Mouse (Mus musculus) common myeloid progenitor, adult 5-6 weeks (primary cell): ENCODE data around the gene Dlgap4. TPM values are rescaled to one million over a fixed set of nuclear protein-coding genes. Genes with fewer than 3 reads are reported as not detected.
A peak's percentile ranks its signal among the peaks of the same experiment; 100 is the strongest.

Experiments used
- ATAC-seq: replicated peaks from 2 replicates; pipeline ENCODE4 v1.8.0; 2016; ENCODE audit warnings: low read depth, mild to moderate bottlenecking, moderate TSS enrichment, inconsistent platforms; ENCODE audit not compliant: poor library complexity, severe bottlenecking
- total RNA-seq: library from RNA; stranded (forward); fragments of 200-1000, 187-1606 nt; gene quantifications from 2 replicates; pipeline ENCODE4 v1.2.3, GENCODE M21; 2017

Dlgap4 gene
- total RNA-seq, 1 experiment from 2014 or later, result 11.6 TPM

DNA sequence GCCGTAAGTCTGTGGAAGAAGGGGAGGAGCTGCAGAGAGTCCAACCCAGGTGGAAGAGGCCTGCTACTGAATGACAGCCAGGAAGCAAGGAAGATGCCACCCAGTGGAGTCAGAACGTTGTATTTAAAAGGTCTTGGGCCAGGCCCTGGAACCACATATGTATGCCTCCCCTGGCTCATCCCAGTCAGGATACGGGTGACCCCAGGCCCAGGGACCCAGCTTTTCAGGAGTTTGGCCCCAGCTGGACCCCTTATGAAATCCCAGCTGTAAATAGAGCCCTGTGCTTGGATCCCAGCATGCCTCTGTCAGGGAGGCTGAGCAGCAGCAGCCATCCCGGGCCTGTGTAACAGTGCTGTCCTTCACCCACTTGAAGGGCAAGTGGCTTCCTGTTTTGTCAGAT lies 151.2 kb downstream of the Dlgap4 start:
- no peak for ATAC-seq

DNA sequence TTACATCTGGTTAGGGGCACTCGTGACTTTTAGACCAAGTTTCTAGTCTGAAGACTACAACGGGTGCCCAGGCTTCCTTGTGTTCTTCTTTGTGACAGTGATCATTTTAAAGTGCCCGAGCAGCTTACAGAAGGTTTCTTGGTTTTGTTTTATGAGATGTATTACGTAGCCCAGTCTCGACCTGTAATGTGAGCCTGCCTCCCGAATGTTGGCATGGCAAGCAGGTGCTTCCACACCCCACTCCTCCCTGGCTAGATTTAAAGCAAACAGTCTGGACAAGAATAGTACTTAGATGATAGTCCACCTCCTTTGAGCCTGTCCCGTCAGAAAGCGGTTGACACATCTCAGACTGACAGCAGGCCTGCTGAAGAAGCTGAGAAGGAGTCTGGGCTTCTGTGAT lies 152.1 kb downstream of the Dlgap4 start:
- ATAC-seq, result no peak

DNA sequence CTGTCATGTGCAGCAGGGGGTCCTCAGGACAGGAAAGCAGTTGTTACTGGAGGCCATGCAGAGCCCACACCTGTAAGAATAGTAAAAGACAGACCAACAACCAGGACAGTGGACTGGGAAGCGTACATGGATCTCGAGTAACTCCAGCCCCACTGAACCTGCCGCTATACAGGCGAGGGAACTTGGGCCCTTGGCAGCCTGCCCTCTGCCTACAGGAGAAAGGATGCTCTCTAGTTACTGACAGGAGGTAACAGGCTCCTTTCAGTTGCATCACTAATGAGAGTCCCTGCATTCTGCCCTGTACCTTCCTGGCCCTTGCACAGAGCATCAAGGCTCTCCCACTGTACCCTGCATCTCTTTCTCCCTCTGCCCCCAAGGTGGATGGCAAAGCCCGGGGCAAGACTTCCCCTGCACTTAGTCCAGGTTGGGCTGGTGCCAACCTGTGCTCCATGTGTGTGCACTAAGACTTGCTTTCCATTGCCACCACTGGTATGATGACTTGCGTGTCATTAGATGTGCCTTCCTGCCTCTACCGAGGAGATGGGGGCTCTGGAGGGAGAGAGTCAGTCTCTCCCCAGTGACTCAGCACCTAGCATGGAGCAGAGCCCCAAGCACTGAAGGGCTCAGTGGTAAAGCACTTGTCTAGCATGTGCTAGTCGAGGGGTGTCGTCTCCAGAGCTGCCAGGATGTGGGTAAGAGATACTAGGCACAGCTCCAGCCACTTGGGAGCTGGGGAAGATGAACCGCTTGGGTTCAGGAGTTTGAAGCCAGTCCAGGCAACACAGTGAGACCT lies 152.9 kb downstream of the Dlgap4 start:
- peak; percentile 96 for ATAC-seq

DNA sequence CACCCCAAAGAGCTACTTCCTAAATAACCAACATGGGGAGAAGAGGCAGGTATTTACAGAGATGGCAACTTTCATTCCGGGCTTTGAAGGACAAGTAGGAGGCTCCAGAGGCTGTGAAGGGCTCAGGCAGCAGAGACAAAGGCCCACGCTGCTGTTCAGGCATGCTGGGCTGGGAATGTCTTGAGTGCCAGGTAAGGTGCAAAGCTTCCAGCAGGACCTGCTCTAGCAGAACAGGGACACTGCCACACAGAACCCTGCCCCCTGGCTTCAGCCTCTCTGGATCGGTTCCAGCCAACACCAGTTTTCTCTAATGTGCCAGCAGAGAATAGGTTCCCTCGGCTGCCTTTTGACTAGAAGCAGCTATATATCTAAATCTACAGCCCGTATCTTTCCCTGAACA lies 153.6 kb downstream of the Dlgap4 start:
- no peak for ATAC-seq

DNA sequence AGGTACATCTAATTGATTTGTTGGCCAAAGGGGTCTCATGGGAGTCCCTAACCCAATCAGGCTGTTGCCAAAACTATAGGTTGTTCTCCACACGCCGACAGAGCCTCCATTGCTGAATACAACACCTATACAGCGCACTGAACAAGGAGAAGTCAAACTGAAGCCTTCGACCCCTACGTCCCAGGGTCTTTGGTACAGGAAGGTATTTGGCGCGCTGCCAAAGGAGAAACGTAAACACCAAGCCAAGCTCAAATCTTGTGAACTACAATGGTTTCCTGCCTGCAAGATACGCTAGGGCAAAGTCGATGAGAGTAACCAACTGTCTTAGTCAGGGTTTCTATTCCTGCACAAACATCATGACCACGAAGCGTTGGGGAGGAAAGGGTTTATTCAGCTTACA lies 155.8 kb downstream of the Dlgap4 start:
- no peak for ATAC-seq

DNA sequence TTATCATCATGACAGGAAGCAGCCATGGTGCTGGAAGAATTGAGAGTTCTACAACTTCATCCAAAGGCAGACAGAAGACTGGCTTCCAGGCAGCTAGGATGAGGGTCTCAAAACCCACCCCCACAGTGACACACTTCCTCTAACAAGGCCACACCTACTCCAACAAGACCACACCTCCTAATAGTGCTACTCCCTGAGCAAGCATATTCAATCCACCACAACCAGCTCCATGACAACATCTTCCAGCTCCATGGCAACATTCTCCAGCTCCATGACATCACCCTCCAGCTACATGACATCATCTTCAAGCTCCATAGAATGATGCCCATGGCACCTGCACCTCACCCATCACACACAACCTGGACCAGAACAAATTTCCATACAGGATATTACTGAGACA lies 160.0 kb downstream of the Dlgap4 start:
- no peak for ATAC-seq

DNA sequence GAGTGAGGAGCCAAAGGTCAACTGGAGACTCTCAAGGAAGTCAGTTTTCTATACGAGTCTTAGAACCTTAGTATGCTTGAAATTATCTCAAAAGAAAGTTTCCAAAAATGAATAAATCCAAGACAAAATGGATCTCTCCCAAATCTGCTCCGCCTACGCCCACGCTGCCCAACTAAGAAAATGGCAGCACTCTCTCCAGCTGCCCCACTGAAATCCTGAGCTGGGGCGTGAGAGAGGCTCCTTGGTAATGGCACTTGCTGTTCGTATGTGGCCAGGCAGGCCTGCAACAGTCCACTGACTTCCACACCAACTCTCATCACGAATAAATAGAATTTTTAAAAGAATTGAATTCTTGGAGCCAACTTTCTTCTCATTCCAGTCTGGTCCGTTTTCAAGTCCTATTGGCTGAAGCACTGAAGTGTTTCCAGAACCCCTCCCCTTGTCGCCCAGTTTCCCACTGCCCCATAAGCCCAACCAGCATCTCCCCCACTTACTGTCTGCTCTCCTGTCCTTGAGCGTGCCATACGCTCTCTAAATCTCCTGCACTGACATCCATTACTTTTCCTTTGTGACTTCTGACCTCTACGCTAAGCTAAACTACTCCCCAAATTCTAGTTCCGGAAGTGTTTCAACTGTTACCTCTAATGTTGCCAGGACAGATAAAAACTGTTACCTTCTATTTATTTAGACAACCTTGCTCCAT lies 160.7 kb downstream of the Dlgap4 start:
- no peak for ATAC-seq

DNA sequence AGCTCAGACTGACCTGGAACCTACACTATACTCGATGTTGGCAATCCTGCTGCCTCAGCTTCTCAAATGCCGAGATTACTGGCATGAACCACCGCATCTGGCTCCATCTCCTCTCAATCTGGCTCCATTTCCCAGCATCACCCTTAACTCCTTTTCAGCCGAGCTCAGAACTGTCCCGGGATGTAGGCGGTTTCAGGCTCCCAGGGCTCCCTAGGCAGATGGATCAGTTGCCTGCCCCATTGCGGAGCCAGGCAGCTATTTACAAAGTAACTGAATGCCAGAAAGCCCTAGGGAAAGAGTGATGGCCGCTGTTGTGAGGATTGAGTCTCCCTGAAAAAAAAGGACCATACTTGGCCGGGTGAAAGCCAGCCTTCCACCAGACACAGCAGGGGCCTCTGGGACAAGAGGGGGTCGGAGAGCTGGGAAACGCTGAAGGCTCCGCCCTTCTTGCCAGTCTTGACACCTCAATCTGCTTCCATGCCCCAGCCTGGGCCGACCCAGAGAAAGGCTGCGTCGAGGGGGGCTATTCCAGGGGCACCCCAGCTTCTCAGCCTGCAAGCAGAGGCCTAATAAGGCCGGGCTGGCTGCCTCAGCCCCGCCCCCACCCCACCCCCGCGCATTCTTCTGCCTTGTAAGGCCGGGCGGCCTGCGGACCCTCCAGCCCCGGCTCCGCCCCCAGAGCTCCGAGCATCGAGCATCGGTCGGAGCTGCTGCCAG lies 161.4 kb downstream of the Dlgap4 start, which contains the start of gene Myl9:
Myl9 (plus strand) TSS at position 683 of the 717 bp plus-strand sequence.
- peak; percentile 23; the same call in 1 of the 2 replicates for ATAC-seq

DNA sequence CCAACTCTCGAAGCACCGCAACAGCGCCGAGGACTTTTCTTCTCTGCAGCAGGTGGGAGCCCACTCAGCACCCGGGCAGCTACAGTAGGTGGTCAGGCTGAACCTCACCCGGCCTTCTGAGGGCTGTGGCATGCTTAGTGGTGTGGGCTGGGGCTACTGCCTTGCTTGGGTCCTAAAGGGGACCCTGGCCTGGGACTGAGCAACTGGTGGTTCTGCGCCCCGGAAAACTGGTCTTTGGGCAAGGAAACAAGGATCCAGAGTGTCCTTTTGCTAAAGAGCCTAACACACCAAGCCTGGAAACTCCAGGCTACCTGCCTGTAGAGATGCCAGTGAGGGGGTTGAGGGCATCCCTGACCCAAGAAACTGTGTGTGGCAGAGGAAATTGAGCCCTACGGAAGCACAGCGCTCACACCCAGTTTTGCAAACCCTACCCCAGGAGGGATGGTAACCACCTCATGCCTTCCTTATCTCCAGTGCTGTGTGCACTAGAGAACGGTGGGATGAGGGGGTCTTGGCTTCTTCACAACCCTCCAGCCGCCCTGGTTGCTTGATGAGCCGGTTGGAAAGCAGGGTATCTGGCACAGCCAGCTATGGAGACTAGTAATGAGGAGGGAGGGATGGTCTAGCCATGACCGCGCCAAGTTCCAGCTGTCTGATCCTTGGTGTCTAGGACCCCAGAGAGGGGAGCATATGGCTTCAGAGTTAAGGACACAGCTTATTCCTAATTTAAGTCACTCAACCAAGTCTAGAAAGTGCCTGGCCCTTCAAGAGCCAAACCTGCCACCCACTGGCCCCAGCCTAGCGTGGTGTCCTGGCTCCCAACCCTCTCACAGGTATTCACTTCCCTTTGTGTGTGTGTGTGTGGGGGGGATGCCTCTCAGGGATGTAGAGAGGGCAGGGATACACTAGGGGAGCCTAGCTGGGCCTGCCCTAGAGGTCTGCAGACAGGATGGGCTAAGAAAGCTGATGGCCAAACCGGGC lies 162.2 kb downstream of the Dlgap4 start:
- ATAC-seq, result no peak

DNA sequence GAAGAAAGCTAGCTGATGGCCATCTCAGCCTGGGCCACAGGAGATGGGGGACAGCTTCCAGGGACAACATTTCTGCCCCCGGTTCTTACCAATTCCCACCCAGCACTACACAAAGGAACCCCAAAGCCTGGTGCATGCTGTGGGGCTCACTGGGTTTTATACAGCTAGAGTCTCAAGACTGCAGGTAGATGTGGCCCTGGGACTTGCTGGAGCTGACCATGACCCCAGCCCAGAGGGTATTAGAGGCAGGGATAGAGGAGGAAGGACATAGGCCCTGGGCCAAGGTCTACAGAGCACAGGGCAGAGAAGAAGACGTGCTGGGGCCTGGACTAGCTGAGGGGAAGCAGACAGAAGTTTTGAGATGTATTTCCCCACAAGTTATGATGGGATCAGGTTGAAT lies 163.4 kb downstream of the Dlgap4 start:
- no peak for ATAC-seq

DNA sequence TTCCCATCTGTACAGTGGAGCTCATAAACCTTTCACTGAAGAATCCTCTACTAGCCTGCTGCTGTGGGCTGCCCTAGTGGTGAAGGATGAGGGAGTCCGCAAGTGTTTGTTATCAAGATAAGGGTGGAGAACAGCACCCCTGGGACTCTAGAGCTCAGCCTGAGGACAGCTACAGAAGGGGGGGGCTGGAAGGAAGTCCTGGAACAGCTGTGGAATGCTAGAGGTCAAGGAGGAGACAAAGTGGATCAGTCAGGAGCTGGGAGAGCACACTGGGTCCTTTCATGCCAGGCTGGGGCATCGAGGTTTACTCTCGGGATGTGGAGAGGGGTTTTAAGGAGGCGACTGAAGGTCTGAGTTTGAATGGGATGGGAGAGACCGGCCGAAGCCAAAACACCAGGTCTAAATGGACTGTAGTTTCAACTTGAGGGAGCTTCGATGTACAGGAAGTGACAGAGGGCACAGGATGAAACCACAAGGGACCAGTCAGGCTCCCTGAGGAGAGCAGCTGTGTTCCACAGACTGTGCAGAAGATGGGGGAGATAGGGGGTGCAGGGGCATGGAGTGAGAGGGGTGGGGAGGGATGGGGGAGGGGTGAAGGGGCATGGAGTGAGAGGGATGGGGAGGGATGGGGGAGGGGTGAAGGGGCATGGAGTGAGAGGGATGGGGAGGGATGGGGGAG lies 164.0 kb downstream of the Dlgap4 start:
- ATAC-seq, result peak; percentile 40; the same call in 1 of the 2 replicates

DNA sequence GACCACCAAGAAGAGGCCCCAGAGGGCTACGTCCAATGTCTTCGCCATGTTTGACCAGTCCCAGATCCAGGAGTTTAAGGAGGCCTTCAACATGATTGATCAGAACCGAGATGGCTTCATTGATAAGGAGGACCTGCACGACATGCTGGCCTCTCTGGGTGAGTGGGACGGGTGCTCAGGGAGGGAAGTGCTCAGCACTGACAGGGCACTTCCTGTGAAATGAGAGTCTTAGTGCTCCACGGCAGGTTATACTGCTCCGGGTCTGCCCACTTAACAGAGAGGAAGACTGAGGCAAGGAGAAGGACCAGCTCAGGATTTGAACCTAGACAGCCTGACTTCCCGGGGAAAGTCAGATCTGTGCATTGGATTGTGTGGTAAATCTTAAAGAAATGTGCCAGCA lies 165.1 kb downstream of the Dlgap4 start:
- no peak for ATAC-seq

DNA sequence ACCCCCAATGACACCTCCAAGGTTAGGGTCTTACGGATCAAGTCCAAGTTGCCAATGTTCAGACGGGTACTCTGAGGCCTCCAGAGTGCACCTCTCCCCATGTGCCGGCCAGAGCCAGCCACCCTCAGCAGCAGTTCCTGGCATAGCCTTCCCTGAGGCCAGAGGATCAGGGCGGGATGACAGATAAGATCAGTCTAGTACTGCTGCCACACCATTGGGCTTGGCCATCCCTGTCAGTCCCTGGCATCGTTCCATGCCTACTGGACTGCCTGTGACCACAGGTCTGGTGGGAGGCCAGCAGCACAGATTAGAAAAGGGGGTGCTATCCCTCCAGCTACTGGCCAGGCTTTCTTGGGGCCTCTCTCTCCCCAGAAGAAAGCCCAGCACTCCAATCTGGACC lies 165.5 kb downstream of the Dlgap4 start:
- ATAC-seq, result no peak

DNA sequence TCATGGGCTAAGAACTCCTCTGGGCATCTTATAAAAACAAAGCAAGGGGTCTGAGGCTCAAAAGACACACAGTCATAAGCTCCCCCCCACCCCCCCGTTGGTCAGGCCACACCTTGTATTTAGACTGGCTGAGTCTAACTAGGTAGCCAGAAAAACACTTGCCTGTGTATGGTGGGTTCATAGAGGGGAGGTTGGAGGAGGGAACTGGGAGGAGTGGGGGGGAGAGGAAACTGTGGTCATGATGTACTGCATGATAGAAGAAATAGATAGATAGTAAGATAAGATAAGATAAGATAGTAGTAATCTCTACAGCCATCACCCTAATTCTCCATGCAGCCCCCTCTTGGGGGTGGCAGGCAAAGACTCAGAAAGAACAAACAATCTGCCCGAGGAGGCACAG lies 166.0 kb downstream of the Dlgap4 start:
- no peak for ATAC-seq

DNA sequence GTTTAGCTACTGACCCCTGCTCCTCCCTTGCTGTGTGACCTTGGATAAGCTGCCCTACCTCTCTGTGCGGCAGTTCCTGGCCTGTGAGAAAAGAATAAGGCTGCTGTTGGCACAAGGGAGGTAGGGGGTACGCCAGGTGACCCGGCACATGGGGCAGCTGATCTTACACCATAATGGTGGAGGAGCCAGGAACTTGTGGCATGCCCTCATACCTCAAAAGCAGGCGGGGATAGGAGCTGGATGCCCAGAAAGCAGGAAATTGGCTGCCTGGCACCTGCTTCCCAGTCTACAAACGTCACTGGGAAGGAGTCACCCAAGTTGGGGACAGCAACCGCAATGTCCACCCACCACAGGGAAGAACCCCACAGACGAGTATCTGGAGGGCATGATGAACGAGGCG lies 166.6 kb downstream of the Dlgap4 start:
- no peak for ATAC-seq

DNA sequence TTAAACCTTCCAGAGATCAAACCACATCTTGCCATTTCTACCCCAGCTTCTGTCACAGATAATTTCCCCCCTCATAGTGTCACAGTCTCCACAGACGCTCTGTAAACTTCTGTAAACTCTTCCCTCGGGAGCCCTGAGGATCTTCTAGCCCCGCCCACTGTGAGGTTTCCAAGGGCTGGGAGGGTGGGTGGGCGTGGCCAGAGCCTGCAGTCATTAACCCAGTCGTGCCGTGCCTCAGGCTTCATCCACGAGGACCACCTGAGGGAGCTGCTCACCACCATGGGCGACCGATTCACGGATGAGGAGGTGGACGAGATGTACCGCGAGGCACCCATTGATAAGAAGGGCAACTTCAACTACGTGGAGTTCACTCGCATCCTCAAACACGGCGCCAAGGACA lies 167.2 kb downstream of the Dlgap4 start:
- ATAC-seq, result no peak

DNA sequence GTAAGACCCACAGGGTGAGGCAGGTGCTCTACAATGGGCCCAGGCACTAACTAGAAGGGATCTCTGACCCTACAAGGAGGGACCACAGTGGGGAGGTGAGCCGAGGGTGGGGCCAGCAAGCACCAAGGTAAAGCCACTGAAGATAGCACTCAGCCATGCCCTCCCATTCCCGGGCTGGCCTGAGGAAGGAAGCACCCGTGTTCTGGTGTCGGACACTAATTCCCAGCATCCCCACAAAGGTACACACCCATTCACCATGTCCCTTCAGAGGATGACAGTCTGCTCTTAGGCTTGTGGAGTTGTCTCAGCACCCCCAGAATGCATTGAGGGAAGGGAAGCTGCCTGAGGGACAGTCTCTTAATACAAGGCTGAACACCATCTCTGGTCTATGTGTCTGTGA lies 167.8 kb downstream of the Dlgap4 start:
- ATAC-seq, result no peak

DNA sequence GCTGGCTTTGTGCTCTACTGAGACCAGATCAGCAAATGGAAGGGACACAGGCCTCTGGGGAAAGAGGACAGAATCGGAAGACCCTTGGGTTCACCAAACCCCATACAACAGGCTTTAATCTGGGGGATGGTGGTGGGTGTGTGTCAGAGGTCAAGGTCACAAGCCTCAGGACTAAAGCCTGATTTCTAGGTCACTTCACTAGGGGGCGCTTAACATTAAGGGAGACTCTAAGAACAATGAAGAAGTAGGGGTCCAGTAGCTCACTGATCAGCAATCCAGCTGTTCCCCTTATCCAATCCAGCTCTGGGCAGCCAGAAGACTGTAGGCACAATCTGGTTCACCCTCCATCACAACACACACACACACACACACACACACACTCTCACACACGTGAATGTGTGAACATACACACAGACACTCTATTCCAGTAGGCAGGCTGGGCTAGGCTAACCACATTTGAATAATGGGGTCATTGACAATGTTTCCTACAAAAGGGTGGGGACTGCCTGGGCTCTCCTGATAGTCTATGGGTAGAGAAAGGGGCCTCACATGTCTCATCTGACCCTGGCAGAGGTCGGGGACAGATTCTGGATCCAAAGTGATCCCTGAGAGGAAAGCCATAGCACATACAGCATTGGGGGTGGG lies 168.5 kb downstream of the Dlgap4 start:
- ATAC-seq, result 0 out of 2 replicates have a peak, but pooled peaks have one; percentile 1
